Mouse (Mus musculus) cerebellum, adult 9-11 months (tissue): Measurements from ENCODE around the gene Ildr1.

ENCODE experiments used
- DNase-seq: peaks from one replicate; pipeline ENCODE4 v3.0.0; 2022

Gene Ildr1

DNA sequence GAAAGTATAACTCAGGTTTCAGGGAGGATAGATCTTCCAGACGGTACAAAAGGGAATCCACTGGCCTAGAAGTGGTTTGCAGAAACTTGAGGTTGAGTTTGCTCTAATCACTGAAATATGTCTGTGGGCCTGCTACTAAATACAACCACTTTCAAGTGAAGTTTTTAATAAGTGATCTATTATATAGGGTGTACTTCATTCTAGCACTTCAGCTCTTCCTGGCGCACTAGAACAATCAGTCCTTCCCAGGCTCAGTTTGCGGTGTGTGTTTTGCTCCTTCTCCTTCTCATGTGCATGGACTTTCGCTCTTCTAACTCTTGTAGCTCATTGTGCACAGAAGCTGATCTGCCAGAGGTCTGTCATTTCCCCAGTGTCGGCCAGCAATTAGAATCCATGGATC is 79.2 kb downstream of the Ildr1 start:
- DNase-seq: no peak

DNA sequence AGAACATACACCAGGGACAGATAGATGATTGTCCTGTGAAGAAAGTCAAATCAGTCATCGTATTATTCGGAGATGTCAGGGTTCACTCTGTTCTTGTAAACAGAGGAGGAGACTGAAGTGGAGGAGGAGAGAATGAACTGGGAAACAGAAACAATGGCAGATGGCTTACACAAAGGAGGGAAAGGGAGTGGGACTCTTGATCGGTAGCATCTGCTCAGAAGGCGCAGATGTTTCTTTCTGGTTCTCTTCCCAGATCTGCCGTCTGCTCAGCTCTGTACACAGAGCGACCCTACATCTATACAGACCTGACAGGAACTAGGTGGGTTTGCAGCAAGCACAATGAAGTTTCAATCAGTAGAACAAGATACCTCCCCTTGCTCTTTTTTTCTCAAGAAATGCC is 81.9 kb downstream of the Ildr1 start:
- DNase-seq: no peak
